Mouse (Mus musculus) hindbrain, embryonic 12.5 days (tissue): ENCODE measurements around the gene Atf3. TPM values are rescaled to one million over a fixed set of nuclear protein-coding genes. Genes with fewer than 3 reads are reported as not detected.
A peak's percentile ranks its signal among the peaks of the same experiment; 100 is the strongest.

Experiments used
- ATAC-seq: fragments of 200-750 bp; cut with Nextera tagmentation; 2 replicates; pipeline ENCODE4 v1.8.0; 2017; ENCODE audit warnings: moderate TSS enrichment; ENCODE audit not compliant: low FRiP score
- H3K27ac ChIP-seq: fragments of 300-500 bp; sonication (generic); 2 replicates; pipeline ENCODE4 v1.5.1; 2016; ENCODE audit warnings: mild to moderate bottlenecking
- H3K27me3 ChIP-seq: fragments of 300-500 bp; sonication (generic); 2 replicates; pipeline ENCODE4 v1.6.1; 2016; ENCODE audit warnings: mild to moderate bottlenecking
- H3K36me3 ChIP-seq: fragments of 300-500 bp; sonication (generic); 2 replicates; pipeline ENCODE4 v1.6.1; 2016; ENCODE audit warnings: mild to moderate bottlenecking
- H3K4me1 ChIP-seq: fragments of 300-500 bp; sonication (generic); 2 replicates; pipeline ENCODE4 v1.6.1; 2016
- H3K4me2 ChIP-seq: fragments of 300-500 bp; sonication (generic); replicated peaks from 2 replicates; pipeline ENCODE4 v1.6.1; 2016; ENCODE audit warnings: mild to moderate bottlenecking
- H3K4me3 ChIP-seq: fragments of 300-500 bp; sonication (generic); 2 replicates; pipeline ENCODE4 v1.5.1; 2016; ENCODE audit warnings: mild to moderate bottlenecking
- H3K9ac ChIP-seq: fragments of 300-500 bp; sonication (generic); 2 replicates; pipeline ENCODE4 v1.6.1; 2016; ENCODE audit warnings: mild to moderate bottlenecking, moderate library complexity
- H3K9me3 ChIP-seq: fragments of 300-500 bp; sonication (generic); replicated peaks from 2 replicates; pipeline ENCODE4 v1.6.1; 2016; ENCODE audit warnings: mild to moderate bottlenecking
- WGBS: fragments of 180-500 bp; shearing (Covaris S2); methylation state at CpG from one replicate; pipeline ENCODE4 v1.1.7; 2016; 5-methylcytosine and 5-hydroxymethylcytosine counted together
- polyA plus RNA-seq: library from polyadenylated mRNA; unstranded; fragments of >200 nt; fragmentation: Nextera tagmentation; extraction: Ambion mirVana; gene quantifications from 2 replicates; pipeline ENCODE4 v1.2.1, GENCODE M21; 2016

The Atf3 gene
- polyA plus RNA-seq: 1.9 and 2.7 TPM in 2 replicates

DNA sequence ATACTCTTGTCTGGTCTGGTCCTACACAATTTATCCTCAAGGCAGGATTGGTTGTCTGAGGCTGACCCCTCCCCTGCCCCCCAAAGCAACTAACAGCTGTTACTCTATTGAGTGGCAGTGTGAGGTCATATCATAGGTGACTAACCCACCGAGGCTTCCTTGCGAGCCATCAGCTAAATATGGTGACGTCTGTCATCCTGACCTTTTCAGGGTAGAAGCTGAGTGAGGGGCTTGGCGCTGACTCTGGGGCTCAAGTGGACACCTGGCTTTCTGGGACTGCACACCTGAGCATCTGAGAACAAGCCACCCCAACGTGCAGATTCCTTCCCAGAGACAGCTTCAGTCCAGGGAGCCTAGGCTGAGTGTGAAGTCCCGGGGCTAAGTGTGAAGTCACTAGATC is at the start of gene Atf3:
Gene Atf3 (minus strand): TSS at position 101 of the 400 bp plus-strand sequence.
- no peaks in the 10 kb centered on the region for H3K36me3 ChIP-seq
- H3K4me3 ChIP-seq: no peak within 1 kb of the TSS
- H3K27me3 ChIP-seq: peaks cover 10% of the 10 kb centered on the region; the same call in 1 of the 2 replicates
- WGBS: 71% methylated on average over 6 of the region's 6 CpGs
- H3K9me3 ChIP-seq: no peaks in the 10 kb centered on the region
- ATAC-seq: no peak
- no peak within 1 kb of the TSS for H3K9ac ChIP-seq
- no peak within 1 kb of the TSS for H3K4me2 ChIP-seq
- H3K4me1 ChIP-seq: peaks cover 5% of the 10 kb centered on the region; the same call in 1 of the 2 replicates
- H3K27ac ChIP-seq: no peak within 1 kb of the TSS

DNA sequence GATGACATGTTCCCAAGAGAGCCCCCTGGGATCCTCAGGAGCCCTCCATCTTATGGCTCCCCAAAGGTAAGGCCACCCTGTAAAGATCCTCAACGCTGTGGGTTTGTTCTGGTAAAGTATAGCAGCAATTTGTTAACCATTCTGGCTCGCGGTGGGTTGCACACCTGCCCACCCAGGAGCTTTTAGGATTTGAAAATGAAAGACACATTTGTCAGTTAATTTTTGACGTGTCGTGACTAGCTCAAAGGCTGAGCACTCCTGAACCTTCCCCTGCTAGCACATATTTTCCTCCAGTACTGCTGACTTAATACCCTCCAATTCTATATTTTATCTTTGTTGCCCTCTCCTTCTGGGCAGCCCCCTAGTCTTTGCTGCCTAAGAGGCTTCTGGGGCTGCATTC is 49.3 kb upstream of the Atf3 start:
- no peak overlapping the region for H3K27ac ChIP-seq
- no peak overlapping the region for H3K4me3 ChIP-seq
- peaks cover 4% of the 10 kb centered on the region; the same call in 1 of the 2 replicates for H3K4me1 ChIP-seq
- H3K9ac ChIP-seq: no peak overlapping the region
- no peak overlapping the region for H3K4me2 ChIP-seq
- no peaks in the 10 kb centered on the region for H3K36me3 ChIP-seq
- H3K27me3 ChIP-seq: no peaks in the 10 kb centered on the region
- H3K9me3 ChIP-seq: no peaks in the 10 kb centered on the region
- WGBS: 93% methylated on average over 5 of the region's 5 CpGs
- ATAC-seq: no peak

DNA sequence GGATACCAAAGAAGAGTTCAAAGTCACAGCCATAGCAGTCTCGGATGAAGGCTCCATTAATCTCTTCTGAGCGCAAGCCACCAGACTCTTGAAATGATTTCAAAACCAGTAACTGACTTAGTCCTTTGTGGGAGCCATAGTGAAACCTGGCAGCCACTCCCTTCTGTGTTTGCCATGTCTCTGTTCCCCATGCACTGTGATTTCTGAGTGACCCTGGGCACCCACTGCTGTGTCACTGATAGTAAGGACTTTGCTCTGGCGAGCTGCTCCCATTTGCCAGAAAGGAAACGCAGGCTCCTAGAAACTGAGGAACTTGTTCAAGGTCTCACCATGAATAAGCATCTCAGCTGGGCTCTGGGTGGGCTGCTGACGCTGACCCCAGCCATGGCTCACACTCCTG is 45.6 kb upstream of the Atf3 start:
- no peaks in the 10 kb centered on the region for H3K9me3 ChIP-seq
- no peak for ATAC-seq
- 90% methylated on average over 5 of the region's 5 CpGs for WGBS
- no peak overlapping the region for H3K9ac ChIP-seq
- H3K36me3 ChIP-seq: no peaks in the 10 kb centered on the region
- H3K27ac ChIP-seq: no peak overlapping the region
- H3K4me1 ChIP-seq: peaks cover 8% of the 10 kb centered on the region
- H3K4me2 ChIP-seq: no peak overlapping the region
- H3K27me3 ChIP-seq: 0 out of 2 replicates have a peak, but pooled peaks cover 2% of the 10 kb centered on the region
- H3K4me3 ChIP-seq: no peak overlapping the region

DNA sequence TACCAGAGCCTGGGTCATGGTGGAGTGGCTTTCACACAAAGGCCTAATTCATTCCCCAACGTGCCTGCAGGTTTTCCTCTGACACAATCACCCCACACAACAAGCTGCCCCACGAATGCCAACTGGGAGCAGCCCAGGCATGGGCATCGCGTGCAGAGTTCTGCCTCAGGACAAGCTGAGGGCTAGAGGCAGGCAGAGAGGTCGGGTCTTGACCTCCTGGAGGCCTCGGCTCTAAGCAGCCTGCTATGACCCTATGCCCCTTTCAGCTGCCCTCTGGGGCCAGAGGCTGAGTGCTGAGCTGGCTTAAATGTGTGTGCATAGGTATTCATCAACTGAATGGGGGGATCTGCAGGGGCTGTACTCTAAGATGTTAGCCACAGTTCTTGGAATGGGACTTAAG is 44.0 kb upstream of the Atf3 start:
- H3K27ac ChIP-seq: no peak overlapping the region
- H3K36me3 ChIP-seq: no peaks in the 10 kb centered on the region
- 0 out of 2 replicates have a peak, but pooled peaks cover 2% of the 10 kb centered on the region for H3K27me3 ChIP-seq
- H3K9me3 ChIP-seq: no peaks in the 10 kb centered on the region
- ATAC-seq: no peak
- H3K4me1 ChIP-seq: peaks cover 4% of the 10 kb centered on the region
- no peak overlapping the region for H3K4me2 ChIP-seq
- H3K9ac ChIP-seq: no peak overlapping the region
- H3K4me3 ChIP-seq: no peak overlapping the region
- 11% methylated on average over 6 of the region's 6 CpGs for WGBS

DNA sequence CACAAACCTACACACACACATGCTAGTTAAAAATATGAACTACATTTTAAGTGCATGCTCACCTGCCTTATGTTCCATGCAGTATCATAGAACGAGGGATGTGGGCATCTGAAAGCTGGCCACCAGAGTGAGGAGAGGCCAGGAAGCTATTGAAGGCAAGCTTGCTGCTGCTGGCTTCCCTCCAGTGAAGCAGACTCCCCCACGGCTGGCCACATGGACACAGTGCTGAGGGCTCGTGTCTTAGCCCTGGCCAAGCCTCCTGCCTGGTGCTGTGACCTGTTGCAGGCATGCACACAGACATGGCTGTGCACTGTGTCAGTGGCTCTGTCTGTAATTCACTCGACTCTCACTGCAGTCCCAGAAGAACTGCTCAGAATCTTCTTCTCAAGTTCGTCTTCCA is 41.8 kb upstream of the Atf3 start:
- WGBS: 78% methylated on average over 5 of the region's 5 CpGs
- no peak overlapping the region for H3K4me2 ChIP-seq
- no peaks in the 10 kb centered on the region for H3K36me3 ChIP-seq
- no peak overlapping the region for H3K27ac ChIP-seq
- ATAC-seq: no peak
- H3K9me3 ChIP-seq: no peaks in the 10 kb centered on the region
- H3K9ac ChIP-seq: no peak overlapping the region
- peaks cover 4% of the 10 kb centered on the region for H3K4me1 ChIP-seq
- no peak overlapping the region for H3K4me3 ChIP-seq
- H3K27me3 ChIP-seq: 0 out of 2 replicates have a peak, but pooled peaks cover 2% of the 10 kb centered on the region

DNA sequence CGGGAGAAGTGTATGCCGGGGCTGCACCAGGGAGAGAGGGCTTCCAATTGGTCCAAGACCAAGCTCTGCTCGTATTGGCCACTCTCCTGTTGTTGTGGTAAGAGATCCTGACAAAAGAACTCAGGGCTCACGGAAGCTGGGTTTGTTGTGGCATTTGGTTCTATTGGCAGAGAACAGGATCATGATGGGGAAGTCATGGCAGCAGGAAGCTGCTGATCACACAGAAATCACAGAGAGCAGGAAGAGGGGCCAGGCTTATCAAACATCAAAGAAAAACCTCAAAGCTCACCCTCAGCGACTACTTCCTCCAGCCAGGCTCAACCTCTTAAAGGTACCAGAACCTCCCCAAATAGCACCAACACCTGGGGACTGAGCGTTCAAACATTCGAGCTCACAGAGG is 41.3 kb upstream of the Atf3 start:
- 36% methylated on average over 7 of the region's 7 CpGs for WGBS

DNA sequence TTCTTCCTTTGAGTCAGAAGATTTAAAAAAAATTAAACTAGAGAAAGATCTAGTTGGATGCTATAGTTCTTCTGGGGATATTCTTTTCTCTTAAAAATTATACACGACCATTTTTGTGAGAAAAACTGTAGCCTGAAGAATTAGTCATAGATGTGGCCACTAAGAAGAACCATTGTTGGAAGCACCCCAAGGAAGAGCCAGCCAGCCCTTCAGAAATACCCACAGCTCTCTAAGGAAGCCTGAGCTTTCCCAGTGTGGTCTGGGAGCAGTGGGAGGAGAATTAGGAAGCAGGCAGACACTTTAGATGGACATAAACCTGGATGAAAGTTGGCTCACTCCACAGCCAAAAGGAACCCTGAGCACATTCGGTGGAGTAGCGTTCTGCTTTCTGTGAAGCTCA is 40.7 kb upstream of the Atf3 start:
- H3K27ac ChIP-seq: no peak overlapping the region
- no peaks in the 10 kb centered on the region for H3K9me3 ChIP-seq
- H3K4me3 ChIP-seq: no peak overlapping the region
- H3K27me3 ChIP-seq: 0 out of 2 replicates have a peak, but pooled peaks cover 2% of the 10 kb centered on the region
- H3K9ac ChIP-seq: no peak overlapping the region
- 65% methylated on average over 3 of the region's 3 CpGs for WGBS
- ATAC-seq: no peak
- no peaks in the 10 kb centered on the region for H3K36me3 ChIP-seq
- H3K4me1 ChIP-seq: peaks cover 7% of the 10 kb centered on the region
- no peak overlapping the region for H3K4me2 ChIP-seq

More for the DNA sequence above, 41.3 kb upstream of the Atf3 start:
- Histone ChIP-seq H3K36me3 (no peaks in the 10 kb centered on the region), H3K4me2 (no peak overlapping the region), H3K4me1 (peaks cover 7% of the 10 kb centered on the region), H3K9ac (0 out of 2 replicates have a peak overlapping the region, but pooled peaks have one; percentile 13), H3K4me3 (no peak overlapping the region), H3K27ac (no peak overlapping the region), H3K9me3 (no peaks in the 10 kb centered on the region), H3K27me3 (0 out of 2 replicates have a peak, but pooled peaks cover 2% of the 10 kb centered on the region)
- no peak for ATAC-seq

DNA sequence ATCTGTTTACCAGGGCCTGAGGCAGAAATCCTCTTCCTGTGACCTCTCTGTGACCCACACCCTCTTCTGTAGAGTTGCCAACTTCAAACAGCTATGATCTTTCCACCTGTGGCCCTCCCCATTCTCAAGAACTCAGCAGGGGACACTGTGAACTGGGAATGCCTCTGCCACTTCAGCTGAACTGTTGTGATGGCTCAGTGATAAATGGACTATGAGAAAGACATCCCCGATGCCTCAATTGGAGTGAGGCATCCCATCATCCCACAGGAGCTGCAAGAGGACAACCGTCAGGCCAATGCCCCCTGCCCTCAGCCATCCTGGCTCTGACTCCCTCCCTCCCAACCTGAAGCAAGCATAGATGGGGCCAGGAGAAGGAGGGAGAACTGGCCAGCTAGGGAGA is 40.1 kb upstream of the Atf3 start:
- Histone ChIP-seq H3K4me3 (no peak overlapping the region), H3K9me3 (no peaks in the 10 kb centered on the region), H3K4me1 (peaks cover 7% of the 10 kb centered on the region), H3K27ac (no peak overlapping the region), H3K27me3 (0 out of 2 replicates have a peak, but pooled peaks cover 2% of the 10 kb centered on the region), H3K4me2 (no peak overlapping the region), H3K36me3 (no peaks in the 10 kb centered on the region), H3K9ac (no peak overlapping the region)
- no peak for ATAC-seq
- WGBS: 52% methylated on average over 2 of the region's 2 CpGs

DNA sequence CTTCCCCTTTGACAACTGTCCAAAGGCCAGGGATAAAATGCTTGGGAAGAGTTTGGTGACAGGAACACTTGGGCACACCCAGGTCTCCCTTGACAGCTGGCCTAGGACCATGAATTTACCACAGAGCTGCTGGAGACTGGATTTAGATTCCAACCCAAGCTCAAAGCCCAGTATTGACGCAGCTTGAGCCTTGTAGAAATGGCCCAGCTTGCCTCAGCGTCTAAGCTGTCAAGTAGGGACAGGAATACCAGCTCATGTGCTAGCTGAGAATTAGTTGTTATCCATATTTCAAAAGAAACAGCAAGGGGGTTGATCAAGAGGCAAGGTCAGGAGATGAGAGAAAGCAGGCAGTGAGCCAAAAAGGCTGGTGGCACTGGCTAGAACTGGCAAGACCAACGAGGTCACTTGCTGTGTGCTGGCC is 39.5 kb upstream of the Atf3 start:
- Histone ChIP-seq H3K36me3 (no peaks in the 10 kb centered on the region), H3K9ac (no peak overlapping the region), H3K4me2 (no peak overlapping the region), H3K27me3 (0 out of 2 replicates have a peak, but pooled peaks cover 2% of the 10 kb centered on the region), H3K4me3 (no peak overlapping the region), H3K9me3 (no peaks in the 10 kb centered on the region), H3K27ac (no peak overlapping the region), H3K4me1 (peaks cover 7% of the 10 kb centered on the region)
- WGBS: 76% methylated on average over 3 of the region's 3 CpGs
- no peak for ATAC-seq

DNA sequence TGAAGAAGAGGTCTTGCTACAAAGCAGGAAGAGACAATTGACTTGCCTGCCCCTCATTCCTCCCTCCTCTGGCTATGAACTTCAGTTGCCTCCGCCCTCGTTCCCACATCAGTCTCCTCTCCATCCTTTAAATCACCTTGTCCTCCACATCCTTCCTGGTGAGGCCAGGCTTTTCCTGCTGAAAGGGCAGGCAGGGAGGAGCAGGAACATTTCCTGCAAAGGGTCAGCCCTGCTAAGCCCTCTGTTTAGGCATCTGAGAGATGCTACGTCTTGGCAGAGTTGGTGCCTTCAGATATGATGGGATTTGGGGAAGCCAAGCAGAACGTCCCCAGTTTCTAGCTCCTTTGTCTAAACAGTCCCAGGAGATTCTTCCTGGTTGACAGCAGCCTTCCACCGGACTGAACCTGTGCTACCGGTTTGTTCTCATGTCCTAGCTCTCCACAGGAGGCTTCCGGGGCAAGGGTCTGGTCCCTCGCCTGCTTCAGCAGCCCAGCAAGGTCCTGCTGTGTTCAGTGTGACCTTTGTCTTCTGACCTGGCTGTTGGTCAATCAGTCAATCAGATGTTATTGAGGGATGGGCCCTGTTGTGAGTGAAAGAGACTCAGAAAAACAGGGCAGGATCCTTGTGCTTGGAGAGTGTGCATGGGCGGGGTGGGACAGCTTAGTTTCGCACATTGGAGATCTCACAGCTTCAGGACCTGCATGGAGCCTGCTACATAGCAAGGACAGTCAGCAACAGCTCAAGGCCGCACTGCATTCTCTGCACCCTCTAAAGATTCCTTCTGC is 38.9 kb upstream of the Atf3 start:
- ATAC-seq: no peak
- Histone ChIP-seq H3K4me1 (peaks cover 5% of the 10 kb centered on the region), H3K9me3 (no peaks in the 10 kb centered on the region), H3K9ac (no peak overlapping the region), H3K4me3 (no peak overlapping the region), H3K4me2 (no peak overlapping the region), H3K27ac (no peak overlapping the region), H3K27me3 (0 out of 2 replicates have a peak, but pooled peaks cover 2% of the 10 kb centered on the region), H3K36me3 (no peaks in the 10 kb centered on the region)
- WGBS: 58% methylated on average over 11 of the region's 11 CpGs

DNA sequence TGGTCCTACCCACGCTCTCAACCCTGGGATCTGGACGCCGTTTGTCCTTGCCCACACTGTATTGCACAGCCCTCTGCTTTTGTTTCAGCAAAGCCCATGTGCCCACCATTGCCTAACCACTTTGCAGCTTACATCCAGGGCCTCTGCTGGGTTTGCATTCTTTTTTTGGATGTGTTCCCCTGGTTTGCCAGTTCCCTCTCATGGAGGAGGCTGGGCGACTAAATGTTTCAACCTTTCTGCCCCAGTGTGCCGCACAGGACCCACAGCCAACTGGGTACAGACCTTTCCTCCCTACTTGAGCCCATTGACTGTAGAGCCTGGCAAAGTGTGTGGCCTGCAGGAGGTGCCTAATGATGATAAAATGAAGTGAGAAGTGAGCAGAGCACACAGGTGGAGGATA is 38.3 kb upstream of the Atf3 start:
- Histone ChIP-seq H3K4me2 (no peak overlapping the region), H3K27ac (no peak overlapping the region), H3K27me3 (0 out of 2 replicates have a peak, but pooled peaks cover 2% of the 10 kb centered on the region), H3K36me3 (no peaks in the 10 kb centered on the region), H3K4me3 (no peak overlapping the region), H3K9me3 (no peaks in the 10 kb centered on the region), H3K9ac (no peak overlapping the region), H3K4me1 (0 out of 2 replicates have a peak, but pooled peaks cover 3% of the 10 kb centered on the region)
- WGBS: 94% methylated on average over 5 of the region's 5 CpGs
- ATAC-seq: no peak

DNA sequence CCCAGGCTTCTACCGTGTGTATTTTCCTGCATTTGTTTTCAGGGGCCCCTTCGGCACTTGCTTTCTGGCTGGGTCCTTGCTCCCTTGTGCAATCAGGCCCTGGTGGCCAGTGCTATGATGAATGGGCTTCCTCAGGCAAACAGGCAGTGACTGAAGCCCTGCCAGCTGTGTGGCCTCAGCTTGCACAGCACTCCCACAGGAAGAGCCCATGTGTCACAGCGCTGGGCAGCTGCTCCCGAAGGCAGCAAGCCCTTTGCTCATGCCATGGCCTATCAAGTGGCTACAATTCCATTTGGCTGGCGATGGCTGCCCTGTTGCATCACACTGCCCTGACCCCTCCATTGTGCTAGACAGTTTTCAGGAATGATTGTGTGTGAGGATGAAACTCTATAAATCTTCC is 36.6 kb upstream of the Atf3 start:
- Histone ChIP-seq H3K9ac (no peak overlapping the region), H3K9me3 (no peaks in the 10 kb centered on the region), H3K4me2 (no peak overlapping the region), H3K36me3 (no peaks in the 10 kb centered on the region), H3K27ac (no peak overlapping the region), H3K27me3 (no peaks in the 10 kb centered on the region), H3K4me3 (no peak overlapping the region), H3K4me1 (0 out of 2 replicates have a peak, but pooled peaks cover 3% of the 10 kb centered on the region)
- no peak for ATAC-seq
- WGBS: 56% methylated on average over 5 of the region's 5 CpGs

DNA sequence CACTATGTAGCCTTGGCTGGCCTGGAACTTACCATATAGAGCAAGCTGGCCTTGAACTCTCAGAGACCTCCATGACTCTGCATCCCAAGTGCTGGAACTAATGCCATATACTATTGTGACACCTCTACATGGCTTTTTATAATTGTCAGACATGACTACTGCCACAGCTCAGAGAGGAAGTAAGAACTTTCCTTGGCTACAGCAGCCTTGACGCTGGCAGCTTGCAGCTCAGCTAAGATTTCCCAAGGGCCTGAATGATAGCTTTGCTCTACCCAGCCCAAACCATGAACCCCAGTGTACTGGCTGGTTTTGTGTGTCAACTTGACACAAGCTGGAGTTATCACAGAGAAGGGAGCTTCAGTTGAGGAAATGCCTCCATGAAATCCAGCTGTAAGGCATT is 35.8 kb upstream of the Atf3 start:
- H3K36me3 ChIP-seq: no peaks in the 10 kb centered on the region
- no peak overlapping the region for H3K4me3 ChIP-seq
- H3K4me1 ChIP-seq: 0 out of 2 replicates have a peak, but pooled peaks cover 3% of the 10 kb centered on the region
- no peak overlapping the region for H3K27ac ChIP-seq
- WGBS: 66% methylated on average over 1 of the region's 1 CpGs
- no peaks in the 10 kb centered on the region for H3K27me3 ChIP-seq
- ATAC-seq: no peak
- no peak overlapping the region for H3K9ac ChIP-seq
- H3K9me3 ChIP-seq: no peaks in the 10 kb centered on the region
- H3K4me2 ChIP-seq: no peak overlapping the region
